Mouse (Mus musculus) MEL (cell line): ENCODE measurements at regions not wholly inside any gene's neighbourhood (a gene's known extent, or its start where the extent isn't known, plus 50 kb on each side); places are given as distances from the start of the nearest gene placed in this dataset.

Experiments used
- DNase-seq: peaks from one replicate; pipeline ENCODE4 v3.0.0; 2011; ENCODE audit warnings: low read depth, low spot score
- H3K27ac ChIP-seq: 2 replicates; pipeline ENCODE4 v1.5.1; 2012; ENCODE audit warnings: low read depth, mild to moderate bottlenecking, control low read depth, low read length, moderate library complexity; ENCODE audit not compliant: control insufficient read depth
- H3K27me3 ChIP-seq, 2 experiments: fragments of 150-350 bp in 1 of 2; sonication (generic) in 1 of 2; 2 replicates each; pipeline ENCODE4 v1.6.1; 2012; ENCODE audit warnings: low read length in 2 of 2, mild to moderate bottlenecking in 2 of 2, improper control_type of control experiment in 1 of 2, moderate library complexity in 1 of 2; ENCODE audit not compliant: insufficient read depth in 2 of 2, control insufficient read depth in 1 of 2
- H3K36me3 ChIP-seq, 2 experiments: 2 replicates each; pipeline ENCODE4 v1.6.1; 2012 to 2014; ENCODE audit warnings: low read length in 2 of 2, improper control_type of control experiment in 1 of 2, inconsistent platforms in 1 of 2, mild to moderate bottlenecking in 1 of 2; ENCODE audit not compliant: insufficient read depth in 2 of 2, control insufficient read depth in 1 of 2
- H3K4me1 ChIP-seq, 2 experiments: fragments of 150-350 bp in 1 of 2; sonication (generic) in 1 of 2; 2 replicates each; pipeline ENCODE4 v1.6.1; 2012; ENCODE audit warnings: low read length in 2 of 2, improper control_type of control experiment in 1 of 2, mild to moderate bottlenecking in 1 of 2; ENCODE audit not compliant: insufficient read depth in 2 of 2, control insufficient read depth in 1 of 2
- H3K4me3 ChIP-seq, 2 experiments: fragments of 150-350 bp in 1 of 2; sonication (generic) in 1 of 2; 2 replicates each; pipeline ENCODE4 v1.5.1; 2012; ENCODE audit warnings: low read depth in 2 of 2, low read length in 2 of 2, mild to moderate bottlenecking in 2 of 2, moderate library complexity in 2 of 2, control low read depth in 1 of 2, improper control_type of control experiment in 1 of 2; ENCODE audit not compliant: control insufficient read depth in 1 of 2, insufficient read depth in 1 of 2
- H3K79me2 ChIP-seq: 2 replicates; pipeline ENCODE4 v1.6.1; 2012; ENCODE audit warnings: mild to moderate bottlenecking, low read length, moderate library complexity; ENCODE audit not compliant: control insufficient read depth, poor library complexity, insufficient read depth
- H3K9ac ChIP-seq: 2 replicates; pipeline ENCODE4 v1.6.1; 2012; ENCODE audit warnings: low read depth, mild to moderate bottlenecking, control low read depth, low read length, moderate library complexity; ENCODE audit not compliant: control insufficient read depth, poor library complexity, severe bottlenecking
- H3K9me3 ChIP-seq: fragments of 150-350 bp; sonication (generic); replicated peaks from 2 replicates; pipeline ENCODE4 v1.6.1; 2012; ENCODE audit warnings: mild to moderate bottlenecking, low read length, improper control_type of control experiment, moderate library complexity; ENCODE audit not compliant: insufficient read depth
- CHD1 ChIP-seq: IDR thresholded peaks from 2 replicates; pipeline ENCODE4 v1.6.1; 2012; ENCODE audit warnings: low read depth, mild to moderate bottlenecking, inconsistent platforms, low read length, improper control_type of control experiment
- CTCF ChIP-seq, 3 experiments: IDR thresholded peaks in 2 of 3; conservative IDR thresholded peaks in 1 of 3; 2 replicates each; pipeline ENCODE4 v1.5.1; 2011 to 2012; ENCODE audit warnings: low read length in 3 of 3, low read depth in 2 of 3, mild to moderate bottlenecking in 2 of 3, improper control_type of control experiment in 1 of 3, inconsistent platforms in 1 of 3, mixed read lengths in 1 of 3, moderate library complexity in 1 of 3; ENCODE audit not compliant: control insufficient read depth in 1 of 3, insufficient read depth in 1 of 3, poor library complexity in 1 of 3, severe bottlenecking in 1 of 3
- ETS1 ChIP-seq: IDR thresholded peaks from 2 replicates; pipeline ENCODE4 v1.6.1; 2012; ENCODE audit warnings: low read depth, mild to moderate bottlenecking, inconsistent platforms, low read length, improper control_type of control experiment, moderate library complexity
- GATA1 ChIP-seq: IDR thresholded peaks from 2 replicates; pipeline ENCODE4 v1.6.1; 2011; ENCODE audit warnings: low read depth, low read length, improper control_type of control experiment
- KAT2A ChIP-seq: conservative IDR thresholded peaks from 2 replicates; pipeline ENCODE4 v1.6.1; 2012; ENCODE audit warnings: low read depth, low read length, improper control_type of control experiment, inconsistent platforms
- MAFK ChIP-seq: IDR thresholded peaks from 2 replicates; pipeline ENCODE4 v1.6.1; 2011; ENCODE audit warnings: low read depth, mild to moderate bottlenecking, low read length, improper control_type of control experiment, borderline replicate concordance
- MAX ChIP-seq: IDR thresholded peaks from 2 replicates; pipeline ENCODE4 v1.6.1; 2011; ENCODE audit warnings: low read length, improper control_type of control experiment
- MAZ ChIP-seq: IDR thresholded peaks from 2 replicates; pipeline ENCODE4 v1.6.1; 2012; ENCODE audit warnings: low read depth, mild to moderate bottlenecking, inconsistent platforms, low read length, improper control_type of control experiment
- POLR2AphosphoS2 ChIP-seq: IDR thresholded peaks from 2 replicates; pipeline ENCODE4 v1.6.1; 2011; ENCODE audit warnings: low read length, improper control_type of control experiment
- SMC3 ChIP-seq: IDR thresholded peaks from 2 replicates; pipeline ENCODE4 v1.6.1; 2011; ENCODE audit warnings: low read depth, low read length, improper control_type of control experiment
- TCF12 ChIP-seq: IDR thresholded peaks from 2 replicates; pipeline ENCODE4 v1.6.1; 2014; ENCODE audit warnings: low read depth, mild to moderate bottlenecking, inconsistent platforms, low read length, improper control_type of control experiment, moderate library complexity
- UBTF ChIP-seq: IDR thresholded peaks from 2 replicates; pipeline ENCODE4 v1.6.1; 2012; ENCODE audit warnings: low read depth, mild to moderate bottlenecking, inconsistent platforms, low read length, improper control_type of control experiment, moderate library complexity, borderline replicate concordance; ENCODE audit not compliant: insufficient read depth
- USF1 ChIP-seq: IDR thresholded peaks from 2 replicates; pipeline ENCODE4 v1.6.1; 2014; ENCODE audit warnings: low read depth, mild to moderate bottlenecking, inconsistent platforms, low read length, improper control_type of control experiment, moderate library complexity
- ZNF384 ChIP-seq: IDR thresholded peaks from 2 replicates; pipeline ENCODE4 v1.6.1; 2012; ENCODE audit warnings: low read depth, mild to moderate bottlenecking, inconsistent platforms, low read length, improper control_type of control experiment

GRCm38 (mm10) chr19:14319677-14320191 is 278.1 kb downstream of the Tle4 start:
- Histone ChIP-seq H3K36me3 (no peaks in the 10 kb centered on the region), H3K79me2 (no peaks in the 10 kb centered on the region)
- no peak for TF ChIP-seq ZNF384
- no peak for TF ChIP-seq TCF12
- TF ChIP-seq MAZ = no peak
- no peak for TF ChIP-seq USF1
- TF ChIP-seq POLR2AphosphoS2 = no peak
- TF ChIP-seq UBTF = no peak

DNA sequence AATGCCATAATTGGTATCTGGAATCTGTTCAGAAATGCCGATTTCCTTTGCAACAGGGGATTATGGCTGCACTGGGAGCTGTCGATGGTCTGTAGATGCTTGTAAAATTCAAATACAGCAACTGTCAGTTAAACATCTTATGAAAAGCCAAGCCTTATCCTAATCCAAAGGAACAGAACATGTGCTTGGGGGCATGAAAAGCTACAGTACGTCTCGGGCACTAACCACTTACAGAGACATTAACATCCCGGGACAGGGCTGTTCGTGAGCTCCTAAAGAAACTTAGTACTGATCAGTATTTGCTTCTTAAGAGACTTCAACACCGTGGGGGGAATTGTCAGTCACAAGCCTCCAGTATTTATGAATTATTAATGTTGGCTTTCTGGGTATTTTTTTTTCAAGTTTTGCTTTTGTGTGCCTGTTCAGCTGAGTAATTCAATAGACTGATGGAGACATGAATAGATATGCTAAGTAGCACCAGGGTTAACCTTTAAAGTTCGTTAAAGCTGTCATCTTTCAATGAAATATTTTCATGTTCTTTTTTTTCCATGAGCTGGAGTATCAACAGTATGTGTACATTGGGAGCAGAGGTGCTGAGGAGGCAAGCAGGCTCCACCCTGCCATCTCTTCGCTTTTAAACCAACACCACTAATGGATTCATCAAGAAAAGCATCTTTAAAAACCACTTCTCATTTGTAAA is 272.3 kb downstream of the Tle4 start:
- no peaks in the 10 kb centered on the region for H3K79me2 ChIP-seq
- no peaks in the 10 kb centered on the region for H3K27me3 ChIP-seq
- H3K9me3 ChIP-seq = no peaks in the 10 kb centered on the region
- H3K27ac ChIP-seq = no peak overlapping the region
- DNase-seq = no peak
- H3K9ac ChIP-seq = no peak overlapping the region
- no peak overlapping the region for H3K4me3 ChIP-seq
- H3K36me3 ChIP-seq = no peaks in the 10 kb centered on the region
- TF ChIP-seq CTCF (IDR thresholded peaks at IDR 0.05 in 2 of 3, conservative IDR thresholded peaks at IDR 0.05 in 1 of 3; ENCODE audit: control insufficient read depth in 1 of 3, insufficient read depth in 1 of 3, low read depth in 2 of 3, low read length in 3 of 3, poor library complexity in 1 of 3, severe bottlenecking in 1 of 3) = no peak
- no peaks in the 10 kb centered on the region for H3K4me1 ChIP-seq

More at GRCm38 (mm10) chr19:14319677-14320191, 278.1 kb downstream of the Tle4 start:
- H3K9me3 ChIP-seq = no peaks in the 10 kb centered on the region
- no peak overlapping the region for H3K4me3 ChIP-seq
- H3K9ac ChIP-seq = no peak overlapping the region
- no peaks in the 10 kb centered on the region for H3K4me1 ChIP-seq
- H3K27ac ChIP-seq = no peak overlapping the region
- no peak for DNase-seq
- H3K27me3 ChIP-seq = no peaks in the 10 kb centered on the region

DNA sequence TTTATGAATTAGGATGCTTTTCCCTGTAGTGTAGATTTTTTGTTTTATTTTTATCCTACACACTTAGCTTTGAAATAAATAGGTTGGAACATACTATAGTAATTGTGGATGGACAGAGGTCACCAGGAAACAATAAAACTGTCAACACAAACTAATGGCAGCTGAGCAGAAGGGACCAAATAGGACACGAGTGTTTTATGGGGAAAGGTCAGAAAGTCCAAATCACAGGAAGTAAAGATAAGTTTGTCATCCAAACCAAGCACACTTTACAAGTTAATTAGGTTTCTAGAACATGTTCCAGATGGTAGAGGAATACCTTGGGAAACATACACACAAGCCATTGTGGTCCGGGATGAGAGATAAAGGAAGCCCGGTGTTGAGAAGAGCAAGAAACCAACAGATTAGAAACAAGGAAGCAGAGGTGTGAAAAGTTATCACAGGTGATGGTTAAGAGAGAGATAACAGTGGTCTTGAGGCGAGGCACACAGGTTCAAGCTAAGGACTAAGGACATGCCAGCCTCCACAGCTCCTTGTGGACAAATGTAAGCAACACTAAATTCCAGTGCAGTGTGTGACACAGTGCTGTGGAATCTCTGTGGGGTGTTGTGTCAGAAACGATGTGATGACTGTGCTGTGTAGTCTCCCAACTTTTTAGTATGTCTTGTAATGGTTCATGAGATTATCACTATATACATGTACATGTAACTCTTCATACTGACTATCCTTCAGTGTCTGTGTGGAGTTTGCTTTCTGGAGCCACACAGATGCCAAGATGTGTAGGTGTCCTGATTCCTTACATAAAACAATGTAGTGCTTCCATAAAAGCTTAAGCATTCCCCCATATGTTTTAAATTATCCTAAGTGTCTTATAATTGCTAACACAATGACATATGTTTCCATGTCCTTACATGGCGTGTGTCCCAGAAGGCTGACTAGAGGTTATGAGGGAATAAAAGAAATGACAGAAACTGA is 264.5 kb downstream of the Tle4 start:
- no peak overlapping the region for H3K27ac ChIP-seq
- no peak overlapping the region for H3K4me3 ChIP-seq
- no peaks in the 10 kb centered on the region for H3K36me3 ChIP-seq
- H3K9ac ChIP-seq = no peak overlapping the region
- DNase-seq = no peak
- no peaks in the 10 kb centered on the region for H3K27me3 ChIP-seq
- TF ChIP-seq MAFK (no peak), CHD1 (no peak), MAX (no peak), TCF12 (no peak), SMC3 (no peak), KAT2A (no peak), ETS1 (no peak), GATA1 (no peak), MAZ (no peak)
- H3K4me1 ChIP-seq = no peaks in the 10 kb centered on the region
- H3K79me2 ChIP-seq = no peaks in the 10 kb centered on the region
- no peaks in the 10 kb centered on the region for H3K9me3 ChIP-seq
